In the genomic region with DNA sequence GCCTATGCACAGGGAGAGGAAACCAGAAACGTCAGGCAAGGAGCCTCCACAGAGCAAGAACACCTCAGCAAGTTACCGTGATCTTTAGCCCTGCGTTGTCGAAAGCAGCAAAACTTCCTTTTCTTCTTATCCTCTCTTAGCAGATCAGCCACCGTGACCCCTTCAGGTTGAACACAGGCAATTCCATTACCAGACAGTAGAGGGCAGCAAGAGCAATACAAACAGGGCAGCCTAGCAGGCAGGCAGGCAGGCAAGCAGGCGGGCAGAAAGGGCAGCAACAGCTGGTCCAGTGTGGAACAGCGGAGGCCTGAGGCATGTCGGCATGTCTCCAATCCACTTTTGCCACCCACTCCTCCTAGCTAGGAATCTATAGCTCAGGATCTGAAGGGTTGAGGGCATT, we compare ENCODE assay signal across 7 mouse cellular contexts.
DNase-seq lines count a peak whose midpoint lies in the region; ATAC-seq and TF ChIP-seq lines count a peak whose summit lies in the region.

No protein-coding gene starts in this region.

- H3K27me3 ChIP-seq in intestine, embryonic 16.5 days (replicated peaks; ENCODE audit: control insufficient read depth, insufficient read depth, low read length): no peaks in the 10 kb centered on the region
- no peaks in the 10 kb centered on the region for H3K27me3 ChIP-seq in midbrain, embryonic 13.5 days
- H3K27me3 ChIP-seq in small intestine, adult 2 months (ENCODE audit: control insufficient read depth, insufficient read depth, low read length): no peaks in the 10 kb centered on the region

- ATAC-seq in intestine, embryonic 16.5 days: peak; percentile 82
- ATAC-seq in midbrain, embryonic 13.5 days: peak; percentile 91

- H3K9me3 ChIP-seq in intestine, embryonic 16.5 days (ENCODE audit: control insufficient read depth, low read length): no peaks in the 10 kb centered on the region
- H3K9me3 ChIP-seq in midbrain, embryonic 13.5 days: no peaks in the 10 kb centered on the region

- 10% methylated on average over 8 of the region's 8 CpGs for WGBS in intestine, embryonic 16.5 days
- 4% methylated on average over 8 of the region's 8 CpGs for WGBS in midbrain, embryonic 13.5 days
- 4% methylated on average over 8 of the region's 8 CpGs for WGBS in small intestine, adult 2 months

- H3K9ac ChIP-seq in intestine, embryonic 16.5 days (ENCODE audit: low read depth, low read length): no peak overlapping the region
- H3K9ac ChIP-seq in midbrain, embryonic 13.5 days (replicated peaks): no peak overlapping the region

- H3K27ac ChIP-seq in intestine, embryonic 16.5 days (ENCODE audit: low read length): no peak overlapping the region
- H3K27ac ChIP-seq in midbrain, embryonic 13.5 days: no peak overlapping the region
- H3K27ac ChIP-seq in small intestine, adult 2 months (ENCODE audit: insufficient read depth, low read depth, low read length): no peak overlapping the region

- no peaks in the 10 kb centered on the region for H3K36me3 ChIP-seq in intestine, embryonic 16.5 days (ENCODE audit: control insufficient read depth, insufficient read depth, low read length)
- H3K36me3 ChIP-seq in midbrain, embryonic 13.5 days: 0 out of 2 replicates have a peak, but pooled peaks cover 3% of the 10 kb centered on the region
- no peaks in the 10 kb centered on the region for H3K36me3 ChIP-seq in small intestine, adult 2 months (ENCODE audit: control insufficient read depth, insufficient read depth, low read length)

- no peak overlapping the region for H3K4me2 ChIP-seq in intestine, embryonic 16.5 days (ENCODE audit: low read depth, low read length)
- no peak overlapping the region for H3K4me2 ChIP-seq in midbrain, embryonic 13.5 days (replicated peaks)

- peak; percentile 81; the same call in 1 of the 2 replicates for TF ChIP-seq CTCF in small intestine, adult 2 months (IDR thresholded peaks at IDR 0.05; ENCODE audit: extremely low read depth, insufficient read length, insufficient replicate concordance, low read depth, low read length)

- no peak overlapping the region for H3K4me3 ChIP-seq in intestine, embryonic 16.5 days (ENCODE audit: low read length)
- no peak overlapping the region for H3K4me3 ChIP-seq in midbrain, embryonic 13.5 days (replicated peaks)
- no peak overlapping the region for H3K4me3 ChIP-seq in small intestine, adult 2 months (ENCODE audit: low read depth, low read length)

- H3K4me1 ChIP-seq in intestine, embryonic 16.5 days (ENCODE audit: control insufficient read depth, insufficient read depth, low read length): peaks cover 2% of the 10 kb centered on the region; the same call in 1 of the 2 replicates
- peaks cover 9% of the 10 kb centered on the region; the same call in 1 of the 2 replicates for H3K4me1 ChIP-seq in midbrain, embryonic 13.5 days (replicated peaks)
- no peaks in the 10 kb centered on the region for H3K4me1 ChIP-seq in small intestine, adult 2 months (ENCODE audit: control insufficient read depth, insufficient read depth, insufficient read length, low read length)

- DNase-seq in adrenal gland, adult 18-20 months (ENCODE audit: low spot score in 2 of 2): peak; percentile 70 to 81
- peak; percentile 94 for DNase-seq in embryo, embryonic 10 days (ENCODE audit: low spot score)
- DNase-seq in gastrocnemius, postnatal 10 days: peak; percentile 74
- DNase-seq in left cerebral cortex, postnatal 25 days (ENCODE audit: low spot score in 2 of 2): peak; percentile 87 to 92

- intact Hi-C loops in left cerebral cortex, postnatal 25 days (cut with DNase I): loop anchor here (1.0 to 5.0 kb wide), 3 partner anchors 215 to 380 kb away; no protein-coding TSS in a partner anchor

- TF ChIP-seq POLR2A in small intestine, adult 2 months (IDR thresholded peaks at IDR 0.05; ENCODE audit: low read depth, low read length): no peak
